Mouse (Mus musculus) kidney, postnatal 10 days (tissue): ENCODE results near the gene Dennd1c.
"Not testable (repeated sequence)": the region's sequence is repeated elsewhere in the genome, so short reads cannot be mapped to it uniquely, and the experiment has no call there.

ENCODE experiments used
- DNase-seq: peaks from one replicate; pipeline ENCODE4 v3.0.0; 2021; ENCODE audit warnings: mixed read lengths

The Dennd1c gene

GRCm38 (mm10) chr17:57095855-57096622, 17.7 kb upstream of the Dennd1c start:
- DNase-seq = peak; percentile 74

- no peak for DNase-seq
These were observed 15.9 kb upstream of the Dennd1c start for GRCm38 (mm10) chr17:57094222-57094621.

- peak; percentile 65 for DNase-seq
These were observed 8.9 kb upstream of the Dennd1c start, which contains the start of gene Tubb4a for GRCm38 (mm10) chr17:57087049-57087832. TSS of gene Tubb4a (minus strand) at chr17:57087782.

GRCm38 (mm10) chr17:57085970-57086757, 7.8 kb upstream of the Dennd1c start:
- DNase-seq = no peak

- no peak for DNase-seq
These were observed 4.2 kb upstream of the Dennd1c start for GRCm38 (mm10) chr17:57082481-57082880.

GRCm38 (mm10) chr17:57081234-57081842, 3.0 kb upstream of the Dennd1c start:
- no peak for DNase-seq

- DNase-seq = no peak
These were observed 1.6 kb upstream of the Dennd1c start for GRCm38 (mm10) chr17:57079919-57080318.

GRCm38 (mm10) chr17:57076916-57077315, 1.4 kb downstream of the Dennd1c start:
- DNase-seq = no peak

- peak; percentile 64 for DNase-seq
These were observed 7.6 kb downstream of the Dennd1c start for GRCm38 (mm10) chr17:57070699-57071098.

- no peak for DNase-seq
These were observed 8.0 kb downstream of the Dennd1c start for GRCm38 (mm10) chr17:57070272-57070671.

- DNase-seq = no peak
These were observed 11.4 kb downstream of the Dennd1c start for GRCm38 (mm10) chr17:57066908-57067307.

- DNase-seq = peak; percentile 46
These were observed 15.3 kb downstream of the Dennd1c start for GRCm38 (mm10) chr17:57063031-57063430.

GRCm38 (mm10) chr17:57062548-57062947, 15.8 kb downstream of the Dennd1c start:
- no peak for DNase-seq

- DNase-seq = peak; percentile 86
These were observed 16.2 kb downstream of the Dennd1c start for GRCm38 (mm10) chr17:57062011-57062521.

GRCm38 (mm10) chr17:57061069-57061468, 17.2 kb downstream of the Dennd1c start:
- DNase-seq = no peak

- DNase-seq = peak; percentile 95
These were observed 18.0 kb downstream of the Dennd1c start for GRCm38 (mm10) chr17:57060231-57060801.

GRCm38 (mm10) chr17:57059486-57059977, 18.8 kb downstream of the Dennd1c start, which contains the start of gene Slc25a23:
TSS of gene Slc25a23 (minus strand) at chr17:57059863.
- DNase-seq = peak; percentile 86

- peak; percentile 49 for DNase-seq
These were observed 19.3 kb downstream of the Dennd1c start, which contains the start of gene Crb3 for GRCm38 (mm10) chr17:57058891-57059485. TSS of gene Crb3 (plus strand) at chr17:57059105.

- DNase-seq = no peak
These were observed 22.1 kb downstream of the Dennd1c start for GRCm38 (mm10) chr17:57056246-57056645.

- DNase-seq = not testable (repeated sequence)
These were observed 26.6 kb downstream of the Dennd1c start for GRCm38 (mm10) chr17:57051679-57052078.

GRCm38 (mm10) chr17:57048816-57049215, 29.5 kb downstream of the Dennd1c start:
- no peak for DNase-seq
